Mouse (Mus musculus) gastrocnemius, postnatal 10 days (tissue): ENCODE data around the gene Tbc1d10a. TPM values are rescaled to one million over a fixed set of nuclear protein-coding genes. Genes with fewer than 3 reads are reported as not detected.

ENCODE experiments used
- DNase-seq: peaks from one replicate; pipeline ENCODE4 v3.0.0; 2021; ENCODE audit warnings: mixed read lengths
- total RNA-seq, 2 experiments: library from RNA; stranded (reverse); gene quantifications; 2 replicates each; pipeline ENCODE4 v1.2.3; 2021

Gene Tbc1d10a
- total RNA-seq, 2 experiments from 2014 or later: 6.1 to 8.2 TPM

DNA sequence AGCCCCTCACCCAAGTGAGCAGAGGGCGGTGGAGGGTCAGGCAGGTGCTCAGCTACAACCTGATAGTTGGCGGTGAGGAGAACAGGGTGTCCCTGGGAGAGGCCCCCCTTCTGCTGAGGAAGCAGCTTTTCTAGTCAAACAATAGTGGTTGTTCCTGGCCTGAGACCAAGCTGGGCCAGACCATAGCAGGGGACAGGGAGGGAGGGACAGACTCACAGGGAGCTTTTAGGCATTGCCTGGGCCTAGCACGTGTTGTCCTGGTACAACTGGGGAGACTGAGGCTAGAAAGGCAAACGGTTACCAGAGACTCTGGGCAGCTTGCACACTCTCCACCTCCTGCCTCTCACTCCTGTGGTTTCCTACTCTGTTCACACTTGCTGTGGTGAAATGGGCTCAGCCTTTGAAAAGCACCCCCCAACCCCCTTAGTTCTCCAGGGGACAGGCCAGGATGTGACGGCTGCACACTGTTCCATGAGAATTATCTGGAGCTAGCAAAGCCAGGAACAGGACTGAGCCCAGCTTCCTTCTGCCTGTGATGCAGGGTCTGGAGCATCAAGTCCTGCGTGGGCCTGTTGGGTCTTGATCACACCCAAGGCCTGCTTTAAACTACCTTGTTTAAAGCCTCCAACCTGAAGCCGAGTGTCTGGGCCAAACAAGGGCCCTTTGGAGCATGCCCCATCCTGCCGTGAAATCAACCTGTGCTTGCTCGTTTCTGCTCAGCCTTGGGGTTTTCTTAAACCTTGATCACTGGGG lies 29.8 kb downstream of the Tbc1d10a start:
- no peak for DNase-seq

DNA sequence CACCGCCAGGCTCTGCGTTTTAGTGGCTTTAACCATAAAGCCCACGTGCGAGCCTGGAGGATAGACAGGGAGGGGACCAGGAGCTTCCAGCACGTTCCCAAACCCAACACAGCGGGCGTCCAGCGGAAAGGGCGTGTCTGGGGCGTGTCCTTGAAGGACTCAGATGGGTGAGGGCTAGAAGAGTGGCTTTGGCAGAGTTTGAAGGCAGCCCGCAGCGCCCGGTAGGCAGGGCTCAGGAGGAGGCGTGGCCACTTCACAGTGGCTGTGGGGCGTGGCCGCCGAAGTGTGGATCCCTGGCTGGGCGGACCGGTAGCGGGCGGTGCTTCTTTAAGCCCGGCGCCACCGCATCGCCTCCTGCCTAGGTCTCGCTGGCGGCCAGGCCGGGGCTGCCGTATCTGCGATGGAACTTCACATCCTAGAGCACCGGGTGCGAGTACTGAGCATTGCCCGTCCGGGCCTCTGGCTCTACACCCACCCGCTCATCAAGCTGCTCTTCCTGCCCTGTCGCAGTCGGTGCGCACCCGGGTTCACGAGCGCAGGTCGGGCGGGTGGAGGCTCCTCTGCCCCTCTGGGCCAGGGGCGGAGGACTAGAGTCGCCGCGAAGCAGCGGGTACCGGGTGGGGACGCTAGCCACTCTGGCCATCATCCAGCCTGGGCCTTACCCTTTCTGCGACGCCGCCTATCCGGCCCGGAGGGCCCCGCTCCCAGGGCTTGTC lies 31.5 kb downstream of the Tbc1d10a start, which contains the start of gene Castor1:
Gene Castor1 (plus strand): TSS at position 312 of the 716 bp plus-strand sequence.
- peak; percentile 77 for DNase-seq

- no peak for DNase-seq
Measured at GRCm38 (mm10) chr11:4218637-4219036, 32.0 kb downstream of the Tbc1d10a start.

- DNase-seq: peak; percentile 63
Measured at GRCm38 (mm10) chr11:4219317-4219751, 32.7 kb downstream of the Tbc1d10a start.

- no peak for DNase-seq
Measured at GRCm38 (mm10) chr11:4219908-4220307, 33.3 kb downstream of the Tbc1d10a start.

- peak; percentile 91 for DNase-seq
Measured at GRCm38 (mm10) chr11:4220443-4221400, 34.1 kb downstream of the Tbc1d10a start.

- DNase-seq: no peak
Measured at GRCm38 (mm10) chr11:4222046-4222950, 35.7 kb downstream of the Tbc1d10a start.

- DNase-seq: no peak
Measured at GRCm38 (mm10) chr11:4223393-4224188, 37.0 kb downstream of the Tbc1d10a start.

GRCm38 (mm10) chr11:4224223-4224622 lies 37.6 kb downstream of the Tbc1d10a start:
- no peak for DNase-seq

GRCm38 (mm10) chr11:4226569-4227325 lies 40.2 kb downstream of the Tbc1d10a start:
- DNase-seq: no peak

GRCm38 (mm10) chr11:4228463-4228862 lies 41.9 kb downstream of the Tbc1d10a start:
- DNase-seq: peak; percentile 72

- DNase-seq: no peak
Measured at GRCm38 (mm10) chr11:4229841-4230240, 43.3 kb downstream of the Tbc1d10a start.

GRCm38 (mm10) chr11:4231435-4231834 lies 44.8 kb downstream of the Tbc1d10a start:
- no peak for DNase-seq

DNA sequence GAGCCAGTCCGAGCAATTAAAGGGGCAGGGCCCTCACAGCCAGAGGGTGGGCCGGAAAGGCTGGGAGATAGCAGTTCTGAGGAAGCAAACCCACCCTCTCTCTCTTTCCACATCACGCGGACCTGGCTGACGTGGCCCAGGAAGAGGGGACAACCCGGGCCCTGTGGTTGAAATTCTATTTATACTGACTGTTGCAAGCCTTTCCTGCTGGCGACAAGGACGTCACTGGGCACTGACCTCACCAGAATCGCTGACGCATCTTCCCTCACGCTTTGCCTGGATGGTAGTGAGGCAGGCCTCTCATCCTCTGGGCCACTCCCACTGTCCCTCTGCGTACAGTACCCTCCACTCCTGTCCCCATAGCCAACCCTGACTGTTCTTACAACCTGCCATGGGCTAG lies 46.1 kb downstream of the Tbc1d10a start:
- no peak for DNase-seq

GRCm38 (mm10) chr11:4235052-4235655 lies 48.6 kb downstream of the Tbc1d10a start:
- DNase-seq: no peak

DNA sequence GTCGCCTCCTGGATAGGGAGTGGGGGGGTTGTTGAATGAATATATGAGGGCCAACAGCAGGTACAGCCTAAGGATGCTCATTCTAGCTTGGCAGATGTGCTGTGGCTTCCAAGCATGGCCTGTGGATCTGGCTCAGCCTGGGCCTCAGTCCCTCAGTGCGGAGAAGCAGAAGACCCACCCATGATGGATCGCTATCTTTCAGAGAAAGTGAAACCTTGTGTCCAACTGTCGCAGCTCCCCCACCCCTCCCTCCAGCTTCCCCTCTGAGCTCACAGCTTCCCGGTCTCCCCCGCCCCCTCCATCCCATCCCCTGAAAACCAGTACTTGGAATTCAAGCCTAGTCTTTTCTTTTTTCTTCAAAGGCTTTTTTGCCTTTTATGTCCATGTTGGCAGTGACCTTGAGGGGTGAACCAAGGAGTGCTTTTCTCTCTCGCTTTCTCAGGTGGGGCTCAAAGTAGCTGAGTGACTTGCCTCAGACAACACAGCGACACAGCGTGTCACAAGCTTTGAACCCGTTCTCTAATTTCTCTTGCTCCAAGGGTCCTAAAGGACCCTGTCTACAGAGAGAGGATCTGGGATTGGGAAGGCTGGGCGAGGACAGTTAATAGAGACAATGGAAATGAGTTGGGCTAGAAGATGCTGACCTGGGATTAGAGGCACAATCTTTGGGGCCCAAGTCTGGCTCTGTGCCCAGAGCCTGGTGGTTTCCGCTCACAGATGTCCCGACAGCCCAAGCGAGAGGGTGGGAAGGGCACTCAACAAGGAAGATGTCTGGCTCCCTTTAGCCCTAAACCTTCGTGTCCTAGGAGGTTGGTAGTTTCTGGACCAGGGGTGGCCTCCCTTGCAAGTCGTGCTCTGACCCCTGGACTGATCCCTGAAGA lies 49.3 kb downstream of the Tbc1d10a start, which contains the start of gene Osm:
Gene Osm (plus strand): TSS at position 756 of the 881 bp plus-strand sequence.
- DNase-seq: no peak

DNA sequence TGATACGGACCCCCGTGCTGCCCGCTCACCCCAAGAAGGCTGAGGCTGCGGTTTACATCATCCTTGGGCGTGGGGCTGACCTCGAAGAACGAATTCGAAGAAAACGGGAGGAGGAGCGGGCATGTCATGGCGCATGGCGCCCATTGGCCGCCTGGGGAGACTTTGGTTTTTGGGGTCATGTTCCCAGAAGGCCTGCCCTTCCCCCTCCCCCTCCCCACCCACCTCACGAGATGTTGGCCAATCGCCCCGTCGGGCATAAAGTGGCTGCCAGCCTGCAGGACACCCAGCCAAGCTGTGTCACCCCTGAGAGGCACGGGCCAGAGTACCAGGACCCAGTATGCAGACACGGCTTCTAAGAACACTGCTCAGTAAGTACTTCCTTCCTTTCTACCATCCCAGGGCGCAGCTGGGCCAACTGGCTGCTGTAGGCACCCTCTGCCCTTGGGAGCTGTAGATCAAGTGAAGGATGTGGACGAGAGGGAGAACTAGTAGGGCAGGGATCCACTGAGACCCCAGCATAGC lies 50.0 kb downstream of the Tbc1d10a start:
- DNase-seq: no peak
